Mouse (Mus musculus) kidney, adult 2 months (tissue): ENCODE results near the gene Kcnk13. TPM values are rescaled to one million over a fixed set of nuclear protein-coding genes. Genes with fewer than 3 reads are reported as not detected.

Experiments
- DNase-seq: peaks from one replicate; pipeline ENCODE4 v3.0.0; 2021
- H3K27ac ChIP-seq: fragments of 200-500 bp; 2 replicates; pipeline ENCODE4 v1.5.1; 2012; ENCODE audit warnings: low read depth, low read length, control low read depth, inconsistent platforms; ENCODE audit not compliant: insufficient read depth
- H3K27me3 ChIP-seq: fragments of 200-500 bp; replicated peaks from 2 replicates; pipeline ENCODE4 v1.6.1; 2012; ENCODE audit warnings: mild to moderate bottlenecking, moderate library complexity, low read length, inconsistent platforms; ENCODE audit not compliant: control insufficient read depth, insufficient read depth
- H3K36me3 ChIP-seq: fragments of 200-500 bp; 2 replicates; pipeline ENCODE4 v1.6.1; 2012; ENCODE audit warnings: mild to moderate bottlenecking, moderate library complexity, low read length, inconsistent platforms; ENCODE audit not compliant: control insufficient read depth, insufficient read depth
- H3K4me1 ChIP-seq: fragments of 200-500 bp; 2 replicates; pipeline ENCODE4 v1.6.1; 2011; ENCODE audit warnings: low read length; ENCODE audit not compliant: control insufficient read depth, insufficient read depth
- H3K4me3 ChIP-seq: fragments of 200-500 bp; 2 replicates; pipeline ENCODE4 v1.5.1; 2011; ENCODE audit warnings: mild to moderate bottlenecking, low read depth, low read length, control low read depth; ENCODE audit not compliant: insufficient read depth
- CTCF ChIP-seq: fragments of 200-500 bp; conservative IDR thresholded peaks from 2 replicates; pipeline ENCODE4 v1.5.1; 2011; ENCODE audit warnings: low read depth, mild to moderate bottlenecking, control low read depth, low read length, moderate library complexity, mixed read lengths; ENCODE audit not compliant: insufficient read depth, insufficient read length
- POLR2A ChIP-seq: fragments of 200-500 bp; IDR thresholded peaks from one replicate; pipeline ENCODE4 v1.6.1; 2011; ENCODE audit warnings: low read depth, low read length, control low read depth
- WGBS: fragments of 180-500 bp; shearing (Covaris S2); methylation state at CpG from one replicate; pipeline ENCODE4 v1.1.7; 2018; 5-methylcytosine and 5-hydroxymethylcytosine counted together
- polyA plus RNA-seq: library from polyadenylated mRNA; depleted of rRNA; stranded (reverse); fragments of >200 nt; gene quantifications from 2 replicates; pipeline ENCODE4 v1.2.3, GENCODE M21; 2012

Kcnk13 gene
- polyA plus RNA-seq, 1 experiment: 0.50 TPM

- H3K27me3 ChIP-seq: no peaks in the 10 kb centered on the region
- no peaks in the 10 kb centered on the region for H3K4me1 ChIP-seq
- WGBS: 79% methylated on average over 7 of the region's 7 CpGs
- H3K4me3 ChIP-seq: no peak overlapping the region
- DNase-seq: peak; percentile 4
- TF ChIP-seq POLR2A: no peak
- no peak for TF ChIP-seq CTCF
- H3K27ac ChIP-seq: no peak overlapping the region
- no peaks in the 10 kb centered on the region for H3K36me3 ChIP-seq
These were observed 36.1 kb downstream of the Kcnk13 start for GRCm38 (mm10) chr12:100000381-100000780.

GRCm38 (mm10) chr12:100001246-100001645 lies 36.9 kb downstream of the Kcnk13 start:
- no peaks in the 10 kb centered on the region for H3K4me1 ChIP-seq
- H3K36me3 ChIP-seq: no peaks in the 10 kb centered on the region
- H3K27me3 ChIP-seq: no peaks in the 10 kb centered on the region
- no peak for DNase-seq
- no peak overlapping the region for H3K4me3 ChIP-seq
- TF ChIP-seq CTCF (no peak), POLR2A (no peak)
- WGBS: 91% methylated on average over 3 of the region's 3 CpGs
- no peak overlapping the region for H3K27ac ChIP-seq

- H3K36me3 ChIP-seq: no peaks in the 10 kb centered on the region
- no peak overlapping the region for H3K4me3 ChIP-seq
- H3K4me1 ChIP-seq: no peaks in the 10 kb centered on the region
- DNase-seq: no peak
- WGBS: 55% methylated on average over 3 of the region's 3 CpGs
- H3K27me3 ChIP-seq: no peaks in the 10 kb centered on the region
- no peak overlapping the region for H3K27ac ChIP-seq
- TF ChIP-seq POLR2A (no peak), CTCF (no peak)
These were observed 37.6 kb downstream of the Kcnk13 start for GRCm38 (mm10) chr12:100001910-100002309.

- no peaks in the 10 kb centered on the region for H3K27me3 ChIP-seq
- WGBS: 45% methylated on average over 8 of the region's 8 CpGs
- no peaks in the 10 kb centered on the region for H3K4me1 ChIP-seq
- no peak overlapping the region for H3K4me3 ChIP-seq
- H3K27ac ChIP-seq: no peak overlapping the region
- H3K36me3 ChIP-seq: no peaks in the 10 kb centered on the region
- no peak for DNase-seq
- no peak for TF ChIP-seq POLR2A
- TF ChIP-seq CTCF: no peak
These were observed 38.8 kb downstream of the Kcnk13 start for GRCm38 (mm10) chr12:100002914-100003587.

GRCm38 (mm10) chr12:100005285-100005684 lies 41.0 kb downstream of the Kcnk13 start:
- no peak for TF ChIP-seq CTCF
- no peak for TF ChIP-seq POLR2A
- H3K4me1 ChIP-seq: no peaks in the 10 kb centered on the region
- H3K27ac ChIP-seq: no peak overlapping the region
- H3K4me3 ChIP-seq: no peak overlapping the region
- H3K27me3 ChIP-seq: no peaks in the 10 kb centered on the region
- no peaks in the 10 kb centered on the region for H3K36me3 ChIP-seq
- 72% methylated on average over 5 of the region's 5 CpGs for WGBS
- DNase-seq: peak; percentile 7

GRCm38 (mm10) chr12:100006681-100007080 lies 42.4 kb downstream of the Kcnk13 start:
- Histone ChIP-seq H3K4me3 (no peak overlapping the region), H3K27ac (no peak overlapping the region), H3K27me3 (no peaks in the 10 kb centered on the region), H3K4me1 (no peaks in the 10 kb centered on the region), H3K36me3 (no peaks in the 10 kb centered on the region)
- WGBS: 53% methylated on average over 2 of the region's 2 CpGs
- TF ChIP-seq CTCF: no peak
- TF ChIP-seq POLR2A: no peak
- no peak for DNase-seq

GRCm38 (mm10) chr12:100012839-100013238 lies 48.5 kb downstream of the Kcnk13 start:
- WGBS: 79% methylated on average over 3 of the region's 3 CpGs
- Histone ChIP-seq H3K27me3 (no peaks in the 10 kb centered on the region), H3K4me3 (no peak overlapping the region), H3K36me3 (no peaks in the 10 kb centered on the region), H3K4me1 (no peaks in the 10 kb centered on the region), H3K27ac (no peak overlapping the region)
- TF ChIP-seq CTCF: no peak
- TF ChIP-seq POLR2A: no peak
- no peak for DNase-seq

GRCm38 (mm10) chr12:100015146-100015545 lies 50.8 kb downstream of the Kcnk13 start:
- no peaks in the 10 kb centered on the region for H3K4me1 ChIP-seq
- DNase-seq: no peak
- WGBS: 74% methylated on average over 5 of the region's 5 CpGs
- TF ChIP-seq POLR2A: no peak
- no peak for TF ChIP-seq CTCF
- H3K36me3 ChIP-seq: no peaks in the 10 kb centered on the region
- no peak overlapping the region for H3K4me3 ChIP-seq
- no peaks in the 10 kb centered on the region for H3K27me3 ChIP-seq
- H3K27ac ChIP-seq: no peak overlapping the region
